Mouse (Mus musculus) CD4-positive, CD25-positive, alpha-beta regulatory T cell, adult 4 months (primary cell): ENCODE measurements around the gene AK157302. TPM values are rescaled to one million over a fixed set of nuclear protein-coding genes. Genes with fewer than 3 reads are reported as not detected.
A peak's percentile ranks its signal among the peaks of the same experiment; 100 is the strongest.
"Not testable (repeated sequence)": the region's sequence is repeated elsewhere in the genome, so short reads cannot be mapped to it uniquely, and the experiment has no call there.

ENCODE experiments used
- ATAC-seq: one replicate; pipeline ENCODE4 v1.8.0; 2017
- polyA plus RNA-seq, 2 experiments: library from polyadenylated mRNA; unstranded; fragments of 100-300 nt; shearing (Covaris generic); gene quantifications; one replicate each; pipeline ENCODE4 v1.2.1; 2017

The AK157302 gene
- polyA plus RNA-seq: under 1 TPM; 0.51 to 0.95 TPM

DNA sequence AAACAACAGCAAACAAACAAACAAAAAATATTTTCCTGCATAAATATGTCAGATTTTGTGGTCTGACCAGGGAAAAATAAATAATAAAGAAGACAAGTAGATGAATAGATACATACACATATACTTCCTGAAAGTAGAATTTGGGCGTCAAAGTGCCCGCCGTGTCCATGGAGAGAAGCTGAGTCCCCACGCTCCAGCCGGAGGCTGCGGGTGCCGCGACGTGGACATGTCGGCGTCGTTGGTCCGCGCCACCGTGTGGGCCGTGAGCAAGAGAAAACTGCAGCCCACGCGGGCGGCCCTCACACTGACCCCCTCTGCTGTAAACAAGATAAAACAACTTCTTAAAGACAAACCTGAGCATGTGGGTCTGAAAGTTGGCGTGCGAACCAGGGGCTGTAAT lies at the start of gene AK157302:
TSS of gene AK157302 (plus strand) at position 144 of the 400 bp plus-strand sequence.
- no peak for ATAC-seq

- no peak for ATAC-seq
Observed at GRCm38 (mm10) chr13:21446796-21447195, 48.2 kb upstream of the AK157302 start.

GRCm38 (mm10) chr13:21447856-21448614 lies 47.0 kb upstream of the AK157302 start:
- no peak for ATAC-seq

- peak; percentile 13 for ATAC-seq
Observed at GRCm38 (mm10) chr13:21453042-21453441, 42.0 kb upstream of the AK157302 start.

DNA sequence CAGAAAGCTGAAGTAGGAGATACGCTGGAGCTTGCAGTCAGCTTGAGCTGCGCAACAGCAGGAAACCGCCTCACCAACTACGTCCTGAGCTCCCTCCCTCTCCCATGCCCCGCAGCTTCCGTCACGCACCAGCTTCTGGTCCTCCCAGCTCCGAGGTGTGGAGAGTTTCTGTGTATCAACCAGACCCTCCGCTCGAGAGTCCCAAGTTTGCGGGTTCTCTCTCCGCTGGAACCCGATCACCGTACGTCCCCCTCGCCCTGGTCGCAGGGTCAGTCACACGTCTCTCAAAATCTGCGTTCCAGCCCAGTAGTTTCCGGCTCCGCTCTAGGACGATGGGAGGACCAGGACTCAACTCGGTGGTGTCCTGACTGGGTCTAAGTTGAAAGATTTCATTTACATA lies 41.6 kb upstream of the AK157302 start, which contains the start of gene Zscan26:
TSS of gene Zscan26 (minus strand) at position 282 of the 400 bp plus-strand sequence.
- peak; percentile 94 for ATAC-seq

GRCm38 (mm10) chr13:21454133-21454532 lies 40.9 kb upstream of the AK157302 start:
- no peak for ATAC-seq

DNA sequence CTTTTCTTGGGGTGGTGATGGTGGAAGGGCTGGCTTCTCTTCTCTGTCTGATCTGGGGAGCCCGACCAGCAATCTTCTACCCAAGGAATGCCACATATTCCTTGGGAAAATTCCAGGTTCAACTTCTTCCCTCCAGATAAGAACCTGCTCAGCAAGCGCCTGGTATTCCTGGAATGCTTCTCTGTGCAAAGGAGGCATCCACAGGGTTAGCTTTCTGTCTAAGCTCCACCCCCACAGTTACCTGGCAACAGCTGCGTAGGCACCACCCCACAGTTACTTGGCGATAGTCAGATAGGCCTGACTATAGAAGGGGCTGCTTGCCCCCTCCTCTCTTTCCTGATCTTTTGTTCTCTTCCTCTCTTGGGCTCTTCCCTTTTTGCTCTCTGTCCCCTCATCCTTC lies 38.7 kb upstream of the AK157302 start:
- ATAC-seq: no peak

GRCm38 (mm10) chr13:21462516-21462915 lies 32.5 kb upstream of the AK157302 start:
- ATAC-seq: not testable (repeated sequence)

GRCm38 (mm10) chr13:21467336-21467735 lies 27.7 kb upstream of the AK157302 start:
- ATAC-seq: no peak

- peak; percentile 89 for ATAC-seq
Observed at GRCm38 (mm10) chr13:21468061-21469019, 26.7 kb upstream of the AK157302 start, which contains the start of gene Nkapl. TSS of gene Nkapl (minus strand) at chr13:21468509.

DNA sequence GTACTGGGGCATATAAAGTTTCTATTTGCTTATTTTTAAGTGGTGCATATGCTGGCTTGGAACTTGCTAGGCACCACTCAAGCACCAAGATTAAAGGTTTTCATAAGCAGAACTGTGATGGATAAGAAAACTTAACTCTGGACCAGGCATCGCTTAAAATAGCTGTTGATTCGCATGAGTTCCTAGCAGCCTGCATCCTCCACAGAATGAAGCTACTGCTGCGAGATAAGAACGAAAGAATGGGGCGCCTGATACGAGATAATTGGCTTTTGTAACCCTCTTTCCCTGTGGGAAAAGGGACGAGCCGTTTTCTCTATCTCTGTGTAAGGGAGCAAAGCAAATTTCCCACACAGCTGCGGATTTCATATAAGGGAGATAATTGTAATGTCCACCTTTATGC lies 25.9 kb upstream of the AK157302 start:
- ATAC-seq: no peak

- no peak for ATAC-seq
Observed at GRCm38 (mm10) chr13:21472427-21472826, 22.6 kb upstream of the AK157302 start.

DNA sequence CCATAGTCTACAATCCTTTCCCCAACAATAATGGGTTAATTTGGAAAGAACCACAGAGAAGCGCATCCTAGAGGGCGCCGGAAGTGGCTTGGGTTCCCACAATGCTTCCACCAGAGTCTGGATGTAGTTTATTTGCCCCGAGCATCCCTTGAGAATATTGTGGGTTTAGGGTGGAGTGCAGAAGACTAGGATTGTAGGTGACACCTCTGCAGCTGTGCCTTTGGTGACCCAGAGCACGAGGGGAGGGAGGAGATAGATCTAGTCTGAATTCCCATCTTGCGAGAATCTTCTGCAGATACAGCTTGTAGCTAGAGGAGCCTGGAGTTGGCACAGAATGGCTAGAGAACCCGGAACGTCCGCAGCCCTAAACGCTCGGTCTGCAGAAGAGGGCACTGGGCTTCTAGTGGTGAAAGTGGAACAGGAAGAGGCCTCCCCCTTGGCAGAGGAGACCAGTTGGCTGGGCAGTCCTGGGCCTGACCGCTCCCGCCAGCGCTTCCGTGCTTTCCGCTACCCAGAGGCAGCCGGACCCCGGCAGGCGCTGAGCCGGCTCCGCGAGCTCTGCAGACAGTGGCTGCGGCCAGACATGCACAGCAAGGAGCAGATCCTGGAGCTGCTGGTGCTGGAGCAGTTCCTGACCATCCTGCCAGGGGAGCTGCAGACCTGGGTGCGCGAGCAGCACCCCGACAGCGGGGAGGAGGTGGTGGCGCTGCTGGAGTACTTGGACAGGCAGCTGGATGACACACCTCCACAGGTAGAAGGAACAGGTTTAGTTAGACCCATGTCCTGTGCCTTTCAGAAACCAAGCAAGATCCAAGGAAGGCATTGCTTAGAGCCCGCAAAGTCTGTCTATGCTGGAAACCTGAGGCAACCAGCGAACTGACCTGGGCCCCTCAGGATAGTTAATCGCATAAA lies 16.0 kb upstream of the AK157302 start, which contains the start of the genes Zkscan4 and Gm10065:
TSS of gene Zkscan4 (plus strand) at position 149 of the 912 bp plus-strand sequence.
TSS of gene Gm10065 (minus strand) at position 683 of the 912 bp plus-strand sequence.
- ATAC-seq: not testable (repeated sequence)

DNA sequence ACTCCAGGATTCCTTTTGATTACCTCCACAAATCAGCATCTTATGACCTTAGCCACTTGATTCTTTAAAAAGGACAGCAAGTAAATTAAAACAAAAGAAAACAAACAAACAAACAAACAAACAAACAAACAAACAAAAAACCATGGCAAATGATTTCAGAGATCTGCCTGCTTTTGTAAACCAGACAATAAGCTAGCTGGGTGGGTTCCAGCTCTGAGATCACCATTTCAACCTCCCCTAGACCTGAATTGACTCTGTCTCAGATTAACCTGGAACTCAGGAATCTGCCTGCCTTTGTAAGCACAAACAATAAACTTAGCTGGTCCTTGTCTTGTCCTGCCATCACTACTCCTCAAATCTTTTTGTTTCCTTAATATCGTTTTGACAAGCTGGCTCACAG lies 8.1 kb upstream of the AK157302 start:
- ATAC-seq: no peak

- no peak for ATAC-seq
Observed at GRCm38 (mm10) chr13:21492847-21493246, 2.2 kb upstream of the AK157302 start.

GRCm38 (mm10) chr13:21501182-21501581 lies 6.2 kb downstream of the AK157302 start, which contains the start of gene Gm11273:
TSS of gene Gm11273 (minus strand) at chr13:21501418.
- ATAC-seq: not testable (repeated sequence)

DNA sequence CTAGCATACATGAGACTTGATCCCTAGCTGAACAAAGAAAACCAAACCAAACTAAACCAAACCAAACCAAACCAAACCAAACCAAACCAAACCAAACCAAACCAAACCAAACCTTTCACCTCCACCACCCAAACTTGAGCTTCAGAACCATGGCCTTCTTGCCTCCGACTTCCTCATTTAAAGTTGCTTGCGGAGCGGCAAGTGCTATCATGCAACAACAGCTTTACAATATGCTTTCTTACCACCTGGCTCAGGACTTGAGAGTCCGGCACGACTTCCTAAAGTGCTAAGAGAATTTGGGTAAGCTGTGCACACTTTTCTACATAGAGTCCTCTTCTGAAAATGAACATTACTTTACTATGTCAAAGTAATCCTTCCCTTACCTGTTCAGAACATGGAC lies 7.3 kb downstream of the AK157302 start:
- no peak for ATAC-seq

GRCm38 (mm10) chr13:21506221-21506649 lies 11.2 kb downstream of the AK157302 start:
- peak; percentile 97 for ATAC-seq

DNA sequence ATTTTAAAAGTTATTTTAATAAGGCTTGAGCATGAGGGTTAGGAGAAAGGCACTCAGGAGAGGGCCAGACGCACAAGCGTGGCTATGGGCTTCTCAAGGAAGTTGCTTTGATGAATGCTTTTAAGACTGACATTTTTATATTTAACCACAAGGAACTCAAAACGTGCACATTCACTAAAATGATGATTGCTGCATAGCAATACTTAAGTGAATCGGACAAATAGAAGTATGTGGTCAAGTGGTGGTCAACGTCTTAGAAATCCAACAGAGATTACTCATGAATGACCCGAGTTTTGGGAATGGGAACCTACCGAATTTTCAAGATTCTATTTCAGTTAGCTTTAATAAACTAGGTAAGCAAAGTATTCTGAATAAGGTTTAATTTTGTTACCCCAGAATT lies 35.1 kb downstream of the AK157302 start:
- no peak for ATAC-seq

- peak; percentile 99 for ATAC-seq
Observed at GRCm38 (mm10) chr13:21530781-21531201, 35.8 kb downstream of the AK157302 start, which contains the start of gene Zkscan8. TSS of gene Zkscan8 (minus strand) at chr13:21531120.

DNA sequence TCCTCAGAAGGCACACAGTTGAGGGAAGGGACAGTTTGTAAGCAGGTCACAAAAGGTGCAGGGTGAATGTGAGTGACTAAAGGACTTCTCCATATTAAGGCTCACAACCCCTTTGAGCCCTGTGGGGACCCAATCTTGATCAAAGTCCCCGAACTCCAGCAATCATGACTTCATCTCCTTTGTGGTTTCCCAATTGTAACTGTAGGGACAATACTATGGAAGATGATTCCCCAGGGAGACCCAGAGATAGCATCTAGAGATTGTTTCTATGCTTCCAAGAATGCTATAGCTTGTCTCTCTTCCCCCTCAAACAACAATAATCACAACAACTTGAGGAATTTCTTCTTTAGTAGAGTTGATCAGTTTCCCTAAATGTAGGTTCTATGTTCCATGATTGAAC lies 47.7 kb downstream of the AK157302 start, which contains the start of gene Olfr1366:
TSS of gene Olfr1366 (minus strand) at position 101 of the 400 bp plus-strand sequence.
- ATAC-seq: no peak
